Mouse (Mus musculus) bone marrow macrophage, adult 2 months (primary cell): Measurements from ENCODE around the gene Cmtm2b.

Experiments used
- CTCF ChIP-seq: IDR thresholded peaks from 2 replicates; pipeline ENCODE4 v1.5.1; 2012; ENCODE audit warnings: low read depth, mild to moderate bottlenecking, low read length, moderate library complexity
- POLR2A ChIP-seq: IDR thresholded peaks from 2 replicates; pipeline ENCODE4 v1.6.1; 2012; ENCODE audit warnings: mild to moderate bottlenecking, low read depth, low read length, borderline replicate concordance

DNA sequence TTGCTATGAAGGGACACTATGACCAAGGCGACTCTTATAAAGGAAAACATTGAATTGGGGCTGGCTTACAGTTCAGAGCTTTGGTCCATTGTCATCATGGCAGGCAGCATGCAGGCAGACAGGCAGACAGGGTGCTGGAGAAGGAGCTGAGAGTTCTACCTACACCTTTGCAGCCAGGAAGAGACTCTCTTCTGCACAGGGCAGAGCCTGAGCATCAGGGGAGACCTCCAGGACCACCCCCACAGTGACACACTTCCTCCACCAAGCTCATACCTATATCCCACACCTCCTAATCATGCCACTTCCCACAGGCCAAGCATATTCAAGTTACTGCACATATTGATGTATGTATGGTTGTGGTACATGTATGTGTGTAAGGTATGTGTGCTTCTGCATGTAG lies 14.8 kb downstream of the Cmtm2b start:
- TF ChIP-seq POLR2A, result no peak
- no peak for TF ChIP-seq CTCF
